Mouse (Mus musculus) right cerebral cortex, postnatal 4 days (tissue): ENCODE measurements around the gene AY358078.
A peak's percentile ranks its signal among the peaks of the same experiment; 100 is the strongest.
"Not testable (repeated sequence)": the region's sequence is repeated elsewhere in the genome, so short reads cannot be mapped to it uniquely, and the experiment has no call there.

ENCODE experiments used
- DNase-seq: peaks from one replicate; pipeline ENCODE4 v3.0.0-alpha.2; 2022

AY358078 gene

GRCm38 (mm10) chr14:51799746-51800145, at the start of gene AY358078:
Gene AY358078 (plus strand): TSS chr14:51800046.
- DNase-seq, result no peak

DNA sequence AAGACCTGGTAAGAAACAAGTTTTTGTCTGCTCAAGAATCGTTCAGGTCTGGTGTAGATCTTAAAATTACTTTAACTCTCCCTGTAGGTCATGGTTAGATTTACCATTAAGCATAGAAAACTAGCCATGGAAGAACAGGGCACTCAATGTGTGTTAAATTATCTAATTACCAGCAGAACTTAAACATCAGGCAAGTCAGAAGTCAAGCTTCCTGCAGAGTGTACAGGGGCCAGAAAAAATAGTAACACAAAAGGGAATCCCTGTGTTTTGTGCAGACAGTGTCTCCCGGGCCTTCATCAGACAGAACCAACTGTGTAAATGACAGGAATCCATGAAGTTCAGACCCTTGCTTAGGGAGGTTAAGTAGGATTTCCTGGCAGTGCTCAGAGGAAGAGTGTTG, 43.9 kb upstream of the AY358078 start:
- DNase-seq, result no peak

DNA sequence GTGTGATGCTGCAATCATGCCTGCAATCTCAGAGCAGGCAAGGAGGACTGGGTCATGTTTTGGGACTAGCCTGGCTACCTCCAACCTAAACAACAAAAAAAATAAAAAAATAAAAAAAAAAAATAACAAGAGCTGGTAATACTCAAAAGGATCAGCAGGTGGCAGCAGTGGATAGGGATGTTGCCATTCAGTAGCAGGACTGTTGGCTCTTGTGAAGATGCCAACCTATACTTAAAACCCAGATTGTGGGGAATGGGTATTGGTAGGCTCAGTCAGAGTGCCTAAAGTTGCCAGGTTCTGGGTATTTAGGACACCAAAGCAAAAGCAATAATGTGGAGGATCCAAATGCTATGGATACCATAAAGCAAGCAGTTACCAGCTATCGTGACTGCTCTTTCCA, 28.5 kb upstream of the AY358078 start:
- not testable (repeated sequence) for DNase-seq

GRCm38 (mm10) chr14:51773490-51773889, 26.4 kb upstream of the AY358078 start, which contains the start of gene Ang4:
Gene Ang4 (minus strand): TSS chr14:51773590.
- no peak for DNase-seq

DNA sequence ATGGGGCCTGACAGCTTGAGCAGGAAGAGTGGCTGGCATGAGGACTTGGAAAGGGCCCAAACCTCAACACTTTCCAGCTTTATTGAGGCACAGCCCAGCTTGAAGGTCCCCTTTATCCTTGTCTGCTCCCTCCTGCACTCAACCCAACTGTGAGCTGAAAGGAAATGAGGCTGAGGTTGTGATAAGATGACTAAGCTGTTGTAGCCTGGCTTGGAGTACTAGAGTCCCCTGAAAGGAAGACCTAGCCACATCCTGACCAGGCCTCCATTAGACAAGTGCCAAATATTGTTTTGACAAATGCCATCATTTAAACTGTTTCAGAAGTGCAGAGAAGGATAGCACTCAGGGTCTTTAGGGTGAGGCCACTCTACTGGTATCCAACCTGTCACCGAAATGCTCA, 22.1 kb upstream of the AY358078 start:
- DNase-seq, result no peak

DNA sequence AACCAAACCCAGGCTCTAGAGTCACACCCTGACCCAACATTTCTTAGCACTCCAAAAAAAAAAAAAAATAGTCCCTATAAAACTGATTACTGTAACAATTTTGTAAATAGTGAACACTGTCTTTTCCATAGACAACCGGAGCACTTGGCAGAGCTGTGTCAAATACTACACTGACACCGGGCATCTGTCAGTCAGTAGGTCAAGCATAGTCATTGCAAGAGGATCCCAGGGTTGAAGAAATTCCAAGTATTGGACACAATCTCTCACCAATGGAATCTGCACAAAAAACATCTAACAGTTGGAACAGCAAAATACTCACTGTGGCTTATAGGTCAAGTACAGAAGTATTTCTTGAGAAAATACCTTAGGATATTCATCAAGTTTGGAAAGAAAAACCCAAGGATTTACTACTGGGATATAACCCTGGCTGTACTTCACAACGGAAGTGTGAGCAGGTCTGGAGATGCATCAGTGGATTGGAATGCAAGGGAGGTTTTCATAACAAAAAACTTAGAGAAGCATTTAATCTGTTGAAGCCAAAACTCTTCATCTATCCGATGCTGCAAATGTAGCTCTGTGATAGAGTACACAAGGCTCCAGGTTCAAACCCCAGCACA, 20.9 kb upstream of the AY358078 start:
- DNase-seq, result no peak

- DNase-seq, result no peak
Observed at GRCm38 (mm10) chr14:51786335-51786734, 13.5 kb upstream of the AY358078 start.

DNA sequence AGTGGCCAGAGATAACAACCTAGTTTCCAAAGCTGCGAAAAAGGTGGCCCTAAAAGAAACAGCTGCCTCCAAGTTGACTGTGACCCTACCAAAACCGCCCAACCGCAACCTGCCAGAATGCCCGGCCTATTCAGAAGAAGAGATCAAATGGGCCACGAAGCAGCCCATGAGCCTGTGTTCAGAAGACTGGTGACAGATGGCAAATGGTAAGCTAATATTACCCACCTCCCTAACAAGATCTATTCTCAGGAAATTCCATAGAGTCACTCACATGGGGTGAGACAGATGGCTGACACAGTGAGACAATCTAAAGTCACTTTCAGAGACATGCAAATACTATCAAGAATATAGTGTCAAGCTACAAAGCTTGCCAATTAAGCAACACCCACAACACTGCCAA, 12.8 kb upstream of the AY358078 start:
- DNase-seq, result no peak

GRCm38 (mm10) chr14:51789196-51789595, 10.7 kb upstream of the AY358078 start:
- no peak for DNase-seq

DNA sequence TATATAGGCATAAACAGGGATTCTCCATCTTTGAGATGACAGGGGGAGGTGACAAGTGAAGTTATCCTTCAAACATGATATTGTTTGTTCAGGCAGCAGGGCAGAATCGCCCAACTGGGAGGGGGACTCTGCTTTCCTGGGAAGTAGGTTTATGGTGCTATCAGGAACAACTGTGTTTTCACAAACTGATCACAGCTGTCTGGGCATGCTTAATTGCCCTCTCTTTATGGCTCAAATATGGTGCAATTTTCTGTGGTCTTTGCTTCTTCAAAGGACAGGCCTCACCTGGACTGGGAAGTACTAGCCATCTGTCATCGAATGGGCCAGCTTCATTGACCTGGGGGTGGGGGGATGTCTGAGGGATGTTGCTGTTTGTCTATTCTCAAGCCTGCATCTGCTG, 5.7 kb upstream of the AY358078 start:
- no peak for DNase-seq

DNA sequence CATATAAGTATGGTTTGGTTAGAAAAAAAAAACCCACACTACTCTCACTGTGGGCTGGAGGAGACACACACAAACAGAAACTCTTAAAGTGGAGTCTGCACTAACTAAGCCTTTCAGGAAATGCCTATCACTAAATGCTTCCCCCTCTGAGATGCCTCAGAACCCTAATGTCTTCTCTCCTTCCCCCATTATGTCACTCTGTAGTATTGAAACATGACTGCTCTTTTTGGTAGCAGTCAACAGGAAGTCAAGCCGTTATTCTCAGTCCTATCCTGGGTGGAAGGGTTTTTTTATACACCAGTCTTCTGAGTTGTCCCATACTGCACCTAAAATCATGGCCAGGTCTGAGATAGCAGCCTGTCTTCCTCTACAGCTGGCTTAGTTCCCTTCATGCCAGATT, 26.8 kb downstream of the AY358078 start:
- no peak for DNase-seq

GRCm38 (mm10) chr14:51827842-51828241, 28.0 kb downstream of the AY358078 start:
- peak; percentile 21 for DNase-seq

DNA sequence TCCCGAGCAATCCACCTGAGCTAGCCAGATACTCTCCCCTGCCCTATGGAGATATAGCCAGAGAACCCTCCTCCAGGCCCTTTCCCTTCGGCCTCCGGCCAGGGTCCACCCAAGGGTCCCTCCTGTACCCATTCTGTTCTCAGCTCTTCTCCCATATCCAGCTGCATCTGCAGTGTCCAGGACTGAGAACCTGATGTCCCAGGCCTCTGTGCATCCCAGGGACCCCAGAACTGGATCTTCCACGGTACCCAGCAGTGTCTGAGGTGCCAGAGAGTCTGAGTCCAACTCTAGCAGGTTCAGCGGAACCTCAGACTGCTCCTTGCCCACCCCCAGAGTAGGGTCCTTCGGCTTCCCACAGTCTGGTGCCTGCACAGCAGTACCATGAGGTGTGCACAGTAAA, 29.3 kb downstream of the AY358078 start:
- no peak for DNase-seq

- not testable (repeated sequence) for DNase-seq
Observed at GRCm38 (mm10) chr14:51838480-51838879, 38.6 kb downstream of the AY358078 start.

- no peak for DNase-seq
Observed at GRCm38 (mm10) chr14:51842250-51842649, 42.4 kb downstream of the AY358078 start.

GRCm38 (mm10) chr14:51842781-51843180, 42.9 kb downstream of the AY358078 start:
- no peak for DNase-seq

GRCm38 (mm10) chr14:51843882-51844281, 44.0 kb downstream of the AY358078 start:
- DNase-seq, result no peak

GRCm38 (mm10) chr14:51846566-51846965, 46.7 kb downstream of the AY358078 start:
- DNase-seq, result no peak

GRCm38 (mm10) chr14:51851006-51851405, 51.2 kb downstream of the AY358078 start:
- DNase-seq, result not testable (repeated sequence)

DNA sequence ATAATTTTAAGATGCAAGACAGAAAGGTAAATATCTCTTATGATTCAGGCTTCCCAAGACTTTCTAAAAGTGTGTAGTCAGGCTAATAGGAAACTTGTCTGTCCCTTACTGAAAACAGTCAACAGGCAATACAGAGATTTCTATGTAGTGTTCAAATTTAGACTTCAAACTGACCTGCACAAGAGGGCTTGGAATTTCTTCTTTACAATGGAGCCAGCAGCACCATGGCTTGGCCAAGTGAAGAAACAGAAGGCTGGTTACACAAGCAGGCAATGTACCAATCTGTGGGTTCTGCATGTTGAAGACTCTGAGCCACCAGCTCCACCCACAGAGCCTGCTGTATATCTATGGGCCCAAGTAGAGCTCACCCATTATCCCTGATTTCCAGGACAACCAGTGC, 53.6 kb downstream of the AY358078 start, which contains the start of gene Ear6:
Ear6 (plus strand) TSS at position 301 of the 400 bp plus-strand sequence.
- no peak for DNase-seq

GRCm38 (mm10) chr14:51855280-51855679, 55.4 kb downstream of the AY358078 start:
- not testable (repeated sequence) for DNase-seq

DNA sequence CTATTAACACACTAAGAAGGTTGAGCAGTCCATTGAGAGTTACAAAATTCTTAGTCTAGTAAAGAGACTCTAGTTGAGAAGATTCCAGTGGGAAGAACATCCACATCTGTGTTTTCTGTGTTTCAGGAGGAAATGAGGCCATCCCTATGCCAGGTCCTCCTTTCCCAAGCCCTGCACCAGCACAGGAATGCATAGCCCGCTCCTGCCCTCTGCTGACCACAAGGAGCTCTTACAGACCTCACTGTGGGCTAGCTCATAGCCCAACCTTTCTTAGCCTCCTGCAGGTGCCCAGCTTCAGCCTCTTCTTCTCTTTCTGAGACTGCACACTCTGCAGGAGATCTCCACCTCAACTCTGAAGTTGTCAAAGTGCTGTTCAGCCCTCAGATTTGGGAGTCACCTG, 63.8 kb downstream of the AY358078 start:
- not testable (repeated sequence) for DNase-seq

DNA sequence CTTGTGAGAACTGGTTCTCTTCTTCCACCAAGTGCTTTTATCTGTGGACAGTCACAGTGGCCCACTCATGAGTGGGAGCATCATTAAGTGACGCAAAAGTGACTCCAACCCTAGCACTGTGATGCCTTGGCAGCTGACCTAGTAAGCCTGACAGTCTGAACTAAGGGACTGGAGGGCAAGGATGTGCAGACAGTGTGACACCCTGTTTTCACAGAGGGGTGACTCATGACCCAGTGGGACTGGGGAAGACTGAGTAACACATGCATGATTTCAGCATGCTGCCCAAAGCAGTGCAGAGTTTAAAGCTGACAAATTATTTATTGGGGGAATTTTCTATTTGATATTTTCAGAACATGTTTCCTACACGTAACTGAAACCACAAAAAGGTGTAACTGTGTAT, 70.9 kb downstream of the AY358078 start:
- no peak for DNase-seq

DNA sequence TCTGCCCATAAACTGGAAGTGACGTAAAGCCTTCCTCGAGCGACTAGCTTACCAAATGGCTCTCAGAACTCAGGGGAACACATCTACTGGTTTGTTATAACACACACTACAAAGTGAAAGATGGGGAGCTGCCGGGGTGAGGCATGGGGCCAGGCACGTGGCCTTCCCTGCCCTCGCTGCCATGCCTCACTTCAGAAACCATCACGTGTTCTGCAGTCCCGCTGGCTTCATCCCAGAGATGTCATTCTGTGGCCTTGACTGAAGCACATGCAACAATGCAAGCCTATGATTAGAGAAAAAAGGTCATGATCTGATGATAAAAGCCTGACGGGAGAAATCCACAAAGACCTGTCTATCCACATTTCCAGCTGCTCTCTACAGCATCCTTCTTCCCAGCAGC, 71.9 kb downstream of the AY358078 start:
- DNase-seq, result no peak
